Mouse (Mus musculus) gastrocnemius, adult 18-20 months (tissue): ENCODE measurements around the gene Grhl1. TPM values are rescaled to one million over a fixed set of nuclear protein-coding genes. Genes with fewer than 3 reads are reported as not detected.
A peak's percentile ranks its signal among the peaks of the same experiment; 100 is the strongest.

Experiments used
- DNase-seq: peaks from one replicate; pipeline ENCODE4 v3.0.0; 2021; ENCODE audit warnings: low spot score
- total RNA-seq, 2 experiments: library from RNA; stranded (reverse); gene quantifications; 2 replicates each; pipeline ENCODE4 v1.2.3; 2021

Grhl1 gene
- total RNA-seq, 2 experiments from 2014 or later = 0.24 to 0.27 TPM

DNA sequence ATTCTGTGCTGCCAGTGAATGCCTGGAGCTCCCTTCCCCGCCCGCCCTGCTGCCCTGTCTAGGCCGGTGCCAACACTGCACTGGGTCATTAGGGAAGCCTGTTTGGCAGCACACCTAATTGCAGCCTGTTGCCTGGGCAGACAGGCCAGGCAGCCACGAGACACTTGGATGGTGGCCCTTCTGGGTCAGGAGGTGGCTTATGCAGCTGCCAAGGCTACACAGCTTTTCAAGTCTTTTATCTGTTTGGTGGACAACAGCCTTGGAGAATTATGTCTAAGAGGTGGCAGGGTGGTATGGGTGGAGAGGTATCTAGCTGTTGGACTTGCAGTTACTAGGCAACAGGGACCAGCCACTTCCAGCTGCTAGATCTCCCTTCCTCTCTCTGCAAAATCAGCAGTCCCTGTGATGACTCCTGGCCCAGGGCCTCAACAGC is 70.3 kb downstream of the Grhl1 start:
- DNase-seq = peak; percentile 71

DNA sequence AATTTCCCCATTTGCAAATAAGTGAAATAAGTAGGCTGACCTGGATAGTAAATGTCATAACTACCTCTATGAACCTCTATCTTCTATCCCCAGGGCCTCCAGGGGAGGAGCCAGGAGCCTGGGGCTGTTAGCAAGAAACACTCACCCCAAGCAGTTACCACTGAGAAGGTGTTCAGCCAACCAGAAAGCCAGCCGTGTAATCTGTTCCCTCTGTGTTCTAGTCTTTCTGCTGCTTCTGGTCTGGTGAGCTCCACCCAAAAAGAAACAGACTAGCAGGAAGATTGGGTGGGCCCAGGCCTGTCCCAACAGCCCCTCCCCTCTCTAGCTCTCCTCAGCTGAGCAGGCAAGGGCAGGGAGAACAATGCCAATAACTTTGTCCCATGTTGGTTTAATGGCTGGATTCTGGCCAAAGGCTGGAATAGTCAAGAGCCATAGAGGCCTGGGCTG is 72.1 kb downstream of the Grhl1 start:
- DNase-seq = no peak

DNA sequence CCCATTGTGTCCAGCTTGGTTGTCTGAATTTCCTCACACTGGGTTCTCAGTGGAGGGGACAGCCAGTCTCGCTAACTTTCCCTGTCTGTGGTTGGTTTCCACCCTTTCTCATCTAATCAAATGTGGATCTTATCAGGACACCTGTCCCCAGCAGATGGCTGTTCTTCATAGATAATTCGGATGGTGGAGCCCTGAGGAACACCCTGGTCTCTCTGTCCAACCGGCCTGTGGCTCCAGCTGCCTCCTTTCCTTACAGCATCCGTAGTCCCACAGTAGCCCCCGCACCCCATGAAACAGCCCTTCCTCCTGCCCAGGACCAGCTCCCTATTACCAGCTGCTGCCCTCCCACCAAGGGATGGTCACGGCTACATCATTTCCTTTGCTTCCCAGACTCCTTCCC is 73.8 kb downstream of the Grhl1 start:
- DNase-seq = no peak

DNA sequence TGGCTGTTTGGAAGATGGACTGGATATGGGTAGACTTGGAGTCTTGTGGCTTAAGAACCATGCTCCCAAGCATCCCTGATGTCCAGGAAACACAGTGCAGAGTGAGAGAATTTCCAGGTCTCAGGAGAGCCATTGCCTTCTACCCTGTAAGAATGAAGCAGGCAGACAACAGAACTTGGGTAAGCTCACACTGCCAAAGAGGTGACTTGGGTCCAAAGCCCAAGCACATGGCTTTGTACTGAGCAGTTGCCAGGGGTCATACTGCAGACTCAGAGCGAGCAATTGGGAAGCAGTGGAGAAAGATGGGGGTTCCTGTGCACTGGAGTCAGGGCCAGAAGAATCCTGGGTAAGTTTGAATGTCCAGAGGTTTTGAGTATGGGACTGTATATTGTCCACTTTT is 76.0 kb downstream of the Grhl1 start:
- DNase-seq = no peak

DNA sequence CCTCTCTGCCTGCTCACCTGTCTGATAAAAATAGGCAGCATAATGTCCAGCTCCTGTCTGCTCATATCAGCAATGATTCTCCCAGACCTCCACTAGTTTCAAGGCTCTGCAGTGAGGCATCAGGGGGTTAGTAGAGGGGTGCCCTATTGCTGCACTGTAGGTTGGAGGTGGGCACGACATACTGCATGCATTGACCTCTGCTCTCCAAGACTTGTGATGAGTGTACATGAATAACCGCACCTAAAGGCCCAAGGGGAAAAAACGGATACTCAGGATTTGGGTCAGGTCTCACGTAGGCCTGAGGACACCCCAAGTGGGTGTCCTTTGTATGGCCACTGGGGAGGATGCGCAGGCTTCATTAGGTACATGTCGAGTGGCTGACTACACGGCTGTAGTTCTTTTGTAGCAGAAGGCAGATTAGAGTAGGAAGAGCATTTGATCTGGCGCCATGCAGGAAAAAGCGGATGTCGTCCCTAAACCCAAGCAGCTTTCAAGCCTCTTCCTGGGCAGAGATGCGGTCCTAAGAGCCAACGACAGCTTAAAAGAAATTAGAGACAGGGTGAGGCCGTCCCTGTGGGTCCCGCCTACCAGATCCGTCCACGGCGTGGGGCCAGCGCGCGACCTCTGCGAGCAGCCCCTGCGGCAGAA is 78.5 kb downstream of the Grhl1 start:
- no peak for DNase-seq

DNA sequence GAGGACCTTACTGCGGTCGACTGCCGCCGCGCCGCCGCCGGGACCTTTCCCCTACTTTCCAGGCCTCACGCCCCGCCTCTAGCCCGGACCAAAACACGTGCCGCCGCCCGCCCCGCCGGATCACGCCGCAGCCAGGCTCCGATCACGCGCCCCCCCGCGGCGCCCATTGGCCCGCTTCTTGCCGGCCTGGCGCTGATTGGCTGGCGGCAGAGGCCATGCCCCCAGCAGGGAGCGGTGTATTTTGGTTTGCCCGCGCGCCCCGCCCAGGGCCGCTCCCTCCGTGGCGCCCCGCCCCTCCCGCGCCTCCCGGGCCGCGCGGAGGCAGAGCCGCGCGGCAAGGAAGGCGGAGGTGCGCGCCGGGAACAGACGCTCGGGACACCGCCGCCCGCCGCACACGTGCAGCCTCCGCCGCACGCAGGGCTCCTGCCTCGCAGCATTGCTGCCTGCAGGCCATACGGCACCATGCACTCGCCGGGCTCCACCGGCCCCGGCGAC is 79.0 kb downstream of the Grhl1 start, which contains the start of gene Klf11:
Gene Klf11, plus strand, starts transcription at position 212 of the 495 bp plus-strand sequence.
- DNase-seq = peak; percentile 98

DNA sequence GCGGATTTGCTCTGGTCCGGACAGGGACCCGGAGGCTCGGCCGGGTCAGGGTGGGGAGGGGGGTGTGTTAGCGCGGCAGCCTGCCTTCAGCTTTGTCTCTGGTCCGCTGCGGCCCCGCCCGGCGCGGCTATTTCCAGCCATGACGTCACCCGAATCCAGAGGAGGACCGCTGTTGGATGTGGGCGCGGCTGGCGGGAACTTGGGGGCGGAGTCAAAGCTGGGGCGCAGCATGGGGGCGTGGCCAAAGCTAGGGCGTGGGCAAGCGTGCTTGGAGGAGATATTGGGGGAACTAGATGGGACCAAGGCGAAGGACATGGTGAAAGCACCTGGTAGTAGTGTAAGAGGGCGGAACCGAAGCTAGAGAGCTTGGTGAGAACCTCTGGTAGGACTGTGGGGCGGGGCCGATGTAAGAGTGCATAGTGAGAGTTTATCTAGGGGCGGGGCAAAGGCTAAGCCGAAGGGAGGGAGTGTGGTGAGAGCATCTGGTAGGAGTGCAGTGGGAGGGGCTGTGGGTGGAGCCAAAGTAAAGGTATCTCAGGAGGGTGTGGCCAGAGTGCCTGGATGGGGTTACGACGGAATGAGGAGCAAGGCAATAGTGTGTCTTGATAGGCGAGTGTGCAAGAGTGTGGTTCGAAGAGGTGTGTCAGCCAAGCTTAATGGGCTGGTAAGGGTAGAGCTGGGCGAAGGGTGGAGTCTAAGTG is 79.7 kb downstream of the Grhl1 start:
- peak; percentile 99 for DNase-seq

DNA sequence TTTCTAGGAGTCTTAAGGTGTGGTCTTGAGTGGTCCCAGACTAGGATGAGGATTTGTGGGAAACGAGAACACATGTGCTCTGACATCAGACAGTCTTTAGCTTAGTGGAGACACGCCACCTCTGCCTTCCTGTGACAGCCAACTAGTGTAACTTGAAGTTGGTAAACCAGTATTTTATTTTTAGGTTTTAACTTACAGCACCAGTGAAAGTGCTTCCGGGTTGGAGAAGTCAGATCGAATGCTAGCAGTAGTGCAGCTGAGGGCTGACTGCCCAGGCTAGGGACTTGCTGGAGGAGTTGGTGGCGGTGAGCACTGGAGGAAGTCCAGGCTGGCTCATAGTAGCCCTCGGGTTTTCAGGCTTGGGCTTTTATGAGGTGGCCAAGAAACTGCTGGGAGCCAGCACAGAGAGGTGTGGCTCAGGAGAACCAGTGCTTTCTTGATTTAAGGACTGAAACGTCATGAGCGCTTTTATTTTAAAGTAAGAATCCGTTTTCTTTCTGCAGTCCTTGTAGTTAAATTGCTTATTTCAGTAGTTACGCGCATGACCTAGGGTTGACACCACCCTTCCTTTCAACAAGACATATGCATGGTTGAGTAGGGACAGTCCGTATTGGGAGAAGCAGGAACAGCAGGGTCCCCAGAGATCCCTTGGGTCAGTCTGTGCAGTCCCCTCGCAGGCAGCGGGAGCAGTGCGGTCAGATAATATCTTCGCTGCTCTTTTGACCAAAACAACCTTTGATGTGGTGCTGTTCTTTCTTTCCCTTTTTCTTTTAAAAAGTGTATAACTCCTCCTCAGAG is 82.2 kb downstream of the Grhl1 start:
- DNase-seq = no peak

DNA sequence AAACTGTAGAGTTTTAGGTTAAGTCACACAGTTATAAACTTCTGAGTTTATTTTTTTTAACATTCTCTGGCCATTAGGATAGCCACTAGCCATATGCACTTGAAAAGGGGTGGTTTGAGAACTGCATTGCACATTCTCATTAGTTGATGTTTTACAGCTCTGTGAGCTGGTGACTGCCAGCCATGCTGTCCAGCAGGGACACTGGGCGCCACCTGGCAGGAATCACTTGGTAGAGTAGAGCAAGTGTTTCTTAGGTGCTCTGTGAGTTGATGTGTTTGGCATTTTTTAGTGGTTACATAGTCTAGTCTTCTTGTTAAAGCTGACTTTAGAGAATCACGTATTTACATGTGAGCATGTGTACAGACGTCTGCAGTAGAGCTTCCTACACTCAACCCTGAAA is 84.4 kb downstream of the Grhl1 start:
- DNase-seq = no peak

DNA sequence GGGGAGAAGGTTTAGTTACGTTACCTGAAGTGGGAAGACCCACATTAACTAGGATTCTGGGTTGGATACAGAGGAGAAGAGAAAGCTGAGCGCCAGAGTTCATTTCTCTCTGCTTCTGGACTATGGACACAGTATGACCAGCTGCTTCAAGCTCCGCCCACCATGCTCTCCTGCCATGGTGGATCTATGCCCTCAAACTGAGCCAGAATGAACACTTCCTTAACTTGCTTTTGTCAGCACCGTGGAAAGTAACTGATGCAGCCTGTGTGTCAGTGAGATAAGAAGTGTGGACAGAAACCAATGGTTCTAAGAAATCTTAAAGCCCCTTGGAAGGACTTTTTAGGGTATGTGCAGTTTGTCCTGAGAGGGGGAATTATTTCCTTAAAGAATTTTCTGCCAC is 86.9 kb downstream of the Grhl1 start:
- no peak for DNase-seq

DNA sequence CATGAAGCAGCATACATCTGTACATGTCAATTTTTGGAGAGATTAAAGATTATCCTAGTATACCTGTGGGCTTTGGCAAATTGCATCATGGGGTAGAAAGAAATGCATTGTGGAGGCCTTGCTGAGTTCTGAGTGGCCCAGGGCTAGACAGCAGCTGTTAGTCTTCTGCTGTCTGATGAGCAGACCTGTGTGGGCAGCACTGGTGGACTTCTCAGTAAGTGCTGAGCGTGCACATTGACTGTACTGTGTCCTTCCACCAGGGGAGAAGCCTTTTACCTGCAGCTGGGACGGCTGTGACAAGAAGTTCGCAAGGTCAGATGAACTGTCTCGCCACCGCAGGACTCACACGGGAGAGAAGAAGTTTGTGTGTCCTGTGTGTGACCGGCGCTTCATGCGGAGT is 87.8 kb downstream of the Grhl1 start:
- DNase-seq = no peak

DNA sequence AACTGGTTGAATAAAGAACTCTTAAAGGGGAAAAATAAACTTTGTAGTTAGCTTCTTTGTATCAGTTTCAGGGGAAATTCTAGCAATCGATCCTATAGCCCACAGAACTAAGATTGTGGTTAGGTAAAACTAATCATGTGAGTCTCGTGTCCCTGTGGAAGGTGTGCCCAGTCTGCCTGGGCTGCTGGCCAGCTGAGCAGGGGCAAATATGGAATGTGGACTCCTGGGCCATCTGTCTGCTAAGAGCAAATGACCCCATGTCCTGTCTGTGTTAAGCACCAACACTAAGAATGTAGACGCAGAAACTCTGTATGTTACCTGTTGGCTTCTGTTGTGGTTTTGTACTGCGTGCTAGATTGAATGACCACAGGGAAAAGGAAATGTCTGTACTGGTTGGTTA is 89.0 kb downstream of the Grhl1 start:
- DNase-seq = no peak

DNA sequence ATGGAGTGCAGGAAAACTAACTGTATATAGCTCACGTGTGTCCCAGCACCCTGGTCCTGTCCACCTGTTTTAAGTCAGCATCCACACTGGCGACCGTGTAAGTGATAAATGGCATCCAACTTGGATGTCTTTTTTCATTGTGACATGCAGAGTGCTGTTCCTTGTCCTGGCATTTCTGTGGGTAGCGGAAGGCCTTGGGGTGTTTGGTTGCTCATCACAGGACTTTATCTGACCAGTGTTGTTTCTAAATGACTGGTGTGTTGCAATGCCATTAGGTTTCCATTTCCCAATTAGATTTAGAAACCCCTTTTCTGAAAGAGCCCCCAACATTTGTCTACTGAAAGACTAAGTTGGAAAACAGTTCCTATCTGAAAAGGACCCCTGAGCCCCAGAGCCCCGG is 90.0 kb downstream of the Grhl1 start:
- DNase-seq = no peak

Other genes starting within 250 kb of the Grhl1 start
- gene Taf1b, start 73.9 kb upstream of the Grhl1 start, total RNA-seq = 1 to 10 TPM; 5.8 to 7.2 TPM
- 1 to 10 TPM; 4.3 to 6.3 TPM for gene Klf11, start 79.0 kb downstream of the Grhl1 start, total RNA-seq
- 1 to 10 TPM; 1.7 to 2.7 TPM for gene Cys1, start 109.5 kb downstream of the Grhl1 start, total RNA-seq
- under 1 TPM; 0.71 to 0.87 TPM for gene Rrm2, start 136.0 kb downstream of the Grhl1 start, total RNA-seq